Mouse (Mus musculus) lung, adult 2 months (tissue): ENCODE measurements around the gene Nav1.

Source experiments
- CTCF ChIP-seq: fragments of 200-500 bp; IDR thresholded peaks from 2 replicates; pipeline ENCODE4 v1.5.1; 2011; ENCODE audit warnings: mild to moderate bottlenecking, low read length, control low read depth; ENCODE audit not compliant: insufficient read depth
- POLR2A ChIP-seq: fragments of 200-500 bp; IDR thresholded peaks from 2 replicates; pipeline ENCODE4 v1.6.1; 2011; ENCODE audit warnings: low read depth, mild to moderate bottlenecking, control low read depth, low read length, borderline replicate concordance; ENCODE audit errors: extremely low read depth

DNA sequence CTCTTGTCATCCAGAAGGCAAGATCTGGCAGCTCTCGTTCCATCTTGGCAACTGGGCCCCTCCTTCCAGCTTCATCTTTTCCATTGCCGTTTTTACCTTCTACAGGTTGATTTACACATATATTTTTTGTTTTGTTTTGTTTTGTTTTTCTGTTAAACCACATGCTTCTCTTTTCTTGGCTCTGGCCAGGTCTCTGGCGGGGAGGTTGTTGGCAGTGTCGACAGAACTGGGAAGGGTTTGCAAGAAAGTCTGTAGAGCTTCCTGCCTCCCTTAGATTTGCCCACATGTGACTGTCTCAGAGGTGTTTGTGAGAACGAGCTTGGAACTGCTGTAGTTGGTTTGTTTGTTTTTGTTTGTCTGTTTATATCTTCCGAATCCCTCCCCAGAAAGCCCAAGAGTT is 166.1 kb downstream of the Nav1 start:
- no peak for TF ChIP-seq CTCF
- TF ChIP-seq POLR2A = no peak
